Comparison of ENCODE assay signal across 15 mouse cellular contexts in genomic region chr12:16136214-16136671, GRCm38 (mm10).
DNase-seq lines count a peak whose midpoint lies in the region; ATAC-seq and TF ChIP-seq lines count a peak whose summit lies in the region.
"Had no signal": no experiment of that assay in that cellular context is flagged by ENCODE, and none has a peak within 500 bp of the region (broad histone marks: within the 10 kb centered on the region; RNA-seq: fewer than 3 reads in every experiment).

No protein-coding gene starts in this region.

- no peaks in the 10 kb centered on the region for H3K27me3 ChIP-seq in midbrain, embryonic 11.5 days (ENCODE audit: control insufficient read depth, insufficient read depth, low read length)
- H3K27me3 ChIP-seq in midbrain, embryonic 16.5 days (ENCODE audit: control insufficient read depth, insufficient read depth, low read depth, low read length) = no peaks in the 10 kb centered on the region
- H3K27me3 ChIP-seq in liver, embryonic 11.5 days (replicated peaks; ENCODE audit: control insufficient read depth, insufficient read depth, low read length) = no peaks in the 10 kb centered on the region
- no peaks in the 10 kb centered on the region for H3K27me3 ChIP-seq in spleen, adult 2 months (ENCODE audit: control insufficient read depth, insufficient read depth, low read length)
- H3K27me3 ChIP-seq in forebrain, postnatal 0 days (ENCODE audit: insufficient read depth, low read length) = no peaks in the 10 kb centered on the region

- 22% methylated on average over 5 of the region's 5 CpGs for WGBS in midbrain, embryonic 11.5 days
- 18% methylated on average over 5 of the region's 5 CpGs for WGBS in midbrain, embryonic 16.5 days
- 12% methylated on average over 5 of the region's 5 CpGs for WGBS in liver, embryonic 11.5 days
- 8% methylated on average over 5 of the region's 5 CpGs for WGBS in spleen, adult 2 months
- WGBS in forebrain, postnatal 0 days = 27% methylated on average over 5 of the region's 5 CpGs

- H3K27ac ChIP-seq in midbrain, embryonic 11.5 days (ENCODE audit: low read depth, low read length) = no peak overlapping the region
- H3K27ac ChIP-seq in midbrain, embryonic 16.5 days (ENCODE audit: low read length) = no peak overlapping the region
- no peak overlapping the region for H3K27ac ChIP-seq in liver, embryonic 11.5 days (ENCODE audit: low read depth, low read length)
- H3K27ac ChIP-seq in spleen, adult 2 months (ENCODE audit: insufficient read depth, low read length) = peak overlapping the region; percentile 94
- no peak overlapping the region for H3K27ac ChIP-seq in forebrain, postnatal 0 days (ENCODE audit: low read depth, low read length)
- H3K27ac ChIP-seq: forebrain, embryonic 10.5 days had no signal

- TF ChIP-seq CTCF in spleen, adult 2 months (IDR thresholded peaks at IDR 0.05; ENCODE audit: extremely low read depth, insufficient read depth, insufficient read length, insufficient replicate concordance) = no peak
- no peak for TF ChIP-seq CTCF in forebrain, postnatal 0 days (IDR thresholded peaks at IDR 0.05; ENCODE audit: low read depth)

- no peak overlapping the region for H3K4me3 ChIP-seq in midbrain, embryonic 11.5 days (ENCODE audit: low read depth, low read length)
- H3K4me3 ChIP-seq in midbrain, embryonic 16.5 days (ENCODE audit: low read depth, low read length) = no peak overlapping the region
- H3K4me3 ChIP-seq in liver, embryonic 11.5 days (ENCODE audit: low read depth, low read length) = no peak overlapping the region
- H3K4me3 ChIP-seq in spleen, adult 2 months (ENCODE audit: extremely low read depth, insufficient read depth, insufficient read length) = no peak overlapping the region
- H3K4me3 ChIP-seq in forebrain, postnatal 0 days (ENCODE audit: low read depth, low read length) = no peak overlapping the region
- H3K4me3 ChIP-seq: forebrain, embryonic 10.5 days; myocyte had no signal

- no peak overlapping the region for H3K9ac ChIP-seq in midbrain, embryonic 11.5 days (ENCODE audit: low read length)
- H3K9ac ChIP-seq in midbrain, embryonic 16.5 days (ENCODE audit: low read depth, low read length) = no peak overlapping the region
- no peak overlapping the region for H3K9ac ChIP-seq in liver, embryonic 11.5 days (ENCODE audit: low read depth, low read length)
- H3K9ac ChIP-seq in forebrain, postnatal 0 days = no peak overlapping the region

- H3K9me3 ChIP-seq in midbrain, embryonic 11.5 days (ENCODE audit: control insufficient read depth, low read length) = no peaks in the 10 kb centered on the region
- H3K9me3 ChIP-seq in midbrain, embryonic 16.5 days (replicated peaks; ENCODE audit: control insufficient read depth, low read length, poor library complexity, severe bottlenecking) = no peaks in the 10 kb centered on the region
- no peaks in the 10 kb centered on the region for H3K9me3 ChIP-seq in liver, embryonic 11.5 days (ENCODE audit: control insufficient read depth, low read length)
- H3K9me3 ChIP-seq in forebrain, postnatal 0 days (ENCODE audit: low read length) = no peaks in the 10 kb centered on the region
- H3K9me3 ChIP-seq: forebrain, embryonic 10.5 days; G1E had no signal

- H3K4me2 ChIP-seq in midbrain, embryonic 11.5 days = no peak overlapping the region
- no peak overlapping the region for H3K4me2 ChIP-seq in midbrain, embryonic 16.5 days (ENCODE audit: low read length)
- H3K4me2 ChIP-seq in liver, embryonic 11.5 days = no peak overlapping the region
- no peak overlapping the region for H3K4me2 ChIP-seq in forebrain, postnatal 0 days (ENCODE audit: low read depth)

- peak; percentile 24; the same call in 1 of the 2 replicates for ATAC-seq in midbrain, embryonic 11.5 days (ENCODE audit: low FRiP score)
- ATAC-seq in midbrain, embryonic 16.5 days = no peak
- ATAC-seq in liver, embryonic 11.5 days (replicated peaks; ENCODE audit: low FRiP score) = peak; percentile 71
- no peak for ATAC-seq in forebrain, postnatal 0 days
- ATAC-seq: intestine, postnatal 0 days had no signal

- no peak for TF ChIP-seq POLR2A in spleen, adult 2 months (IDR thresholded peaks at IDR 0.05; ENCODE audit: low read depth, low read length)

- H3K4me1 ChIP-seq in midbrain, embryonic 11.5 days (ENCODE audit: control insufficient read depth, insufficient read depth, low read length) = peaks cover 2% of the 10 kb centered on the region; the same call in 1 of the 2 replicates
- no peaks in the 10 kb centered on the region for H3K4me1 ChIP-seq in midbrain, embryonic 16.5 days (ENCODE audit: control insufficient read depth, insufficient read depth, low read length)
- peaks cover 8% of the 10 kb centered on the region; the same call in 1 of the 2 replicates for H3K4me1 ChIP-seq in liver, embryonic 11.5 days (replicated peaks; ENCODE audit: control insufficient read depth, insufficient read depth, low read length)
- peaks cover 28% of the 10 kb centered on the region for H3K4me1 ChIP-seq in spleen, adult 2 months (ENCODE audit: control insufficient read depth, insufficient read depth, insufficient read length)
- no peaks in the 10 kb centered on the region for H3K4me1 ChIP-seq in forebrain, postnatal 0 days (ENCODE audit: insufficient read depth)

- H3K36me3 ChIP-seq in midbrain, embryonic 11.5 days (ENCODE audit: control insufficient read depth, insufficient read depth, low read length) = no peaks in the 10 kb centered on the region
- H3K36me3 ChIP-seq in midbrain, embryonic 16.5 days (ENCODE audit: control insufficient read depth, insufficient read depth, low read length) = no peaks in the 10 kb centered on the region
- no peaks in the 10 kb centered on the region for H3K36me3 ChIP-seq in liver, embryonic 11.5 days (ENCODE audit: control insufficient read depth, insufficient read depth, low read length)
- no peaks in the 10 kb centered on the region for H3K36me3 ChIP-seq in spleen, adult 2 months (ENCODE audit: control insufficient read depth, insufficient read depth, low read length)
- H3K36me3 ChIP-seq in forebrain, postnatal 0 days (ENCODE audit: insufficient read depth) = no peaks in the 10 kb centered on the region
- H3K36me3 ChIP-seq: forebrain, embryonic 10.5 days; G1E had no signal

- DNase-seq in midbrain, embryonic 11.5 days (ENCODE audit: low spot score, missing footprints) = no peak
- peak; percentile 78 for DNase-seq in ES-CJ7 (ENCODE audit: low read depth, low spot score)
- no peak for DNase-seq in liver, embryonic 11.5 days (ENCODE audit: low spot score)
- DNase-seq in spleen, adult 2 months (ENCODE audit: low read depth in 1 of 2, low spot score in 2 of 2) = peak; percentile 41 to 46
- DNase-seq in forebrain, postnatal 0 days = no peak
- no peak for DNase-seq in left cerebral cortex, adult 11 months (ENCODE audit: low spot score)
- no peak for DNase-seq in embryo, embryonic 11 days
- DNase-seq: heart, postnatal 10 days; kidney, postnatal 36 days; lung, postnatal 14 days had no signal

Comparison
In these comparisons a context has a peak if more than half of its experiments do, and no peak if none do; other contexts are left out.
1. ATAC-seq: peak in midbrain, embryonic 11.5 days (single experiment) and liver, embryonic 11.5 days (single experiment); none in midbrain, embryonic 16.5 days (single experiment) and forebrain, postnatal 0 days (single experiment).
2. DNase-seq: peak in ES-CJ7 (single experiment) and spleen, adult 2 months (2 of 2); none in midbrain, embryonic 11.5 days (single experiment), liver, embryonic 11.5 days (single experiment), forebrain, postnatal 0 days (single experiment), left cerebral cortex, adult 11 months (single experiment) and embryo, embryonic 11 days (single experiment).